Mouse (Mus musculus): ENCODE measurements around the gene Spa17.

DNA sequence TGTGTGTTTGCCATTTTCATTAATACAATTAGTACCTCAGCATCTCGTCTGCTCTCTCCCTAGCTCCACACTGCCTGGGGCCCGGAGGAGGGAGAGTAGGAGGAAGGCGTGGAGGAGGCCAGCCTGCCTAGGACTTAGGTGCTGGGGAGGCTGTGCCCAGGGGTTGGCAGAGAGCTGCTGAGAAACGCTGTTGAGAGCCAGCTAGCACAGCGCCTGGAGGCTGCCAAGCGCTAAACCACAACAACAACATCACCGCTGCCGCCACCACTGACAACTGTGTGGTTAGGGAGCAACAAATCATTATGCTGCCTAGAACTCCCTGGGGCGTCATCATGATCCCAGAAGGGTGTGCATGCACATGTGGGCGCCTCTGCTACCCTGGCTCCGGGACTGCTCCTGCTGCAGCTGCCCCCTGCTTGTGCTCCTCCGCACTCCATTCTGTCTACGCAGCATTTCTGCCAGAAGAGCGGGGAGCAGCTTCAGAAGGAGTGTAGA lies 37.0 kb downstream of the Spa17 start:
- TF ChIP-seq CTCF (IDR thresholded peaks at IDR 0.05; ENCODE audit: low read depth, low read length), result no peak
- TF ChIP-seq POLR2A (IDR thresholded peaks at IDR 0.05; ENCODE audit: borderline replicate concordance, low read depth, low read length), result no peak
